Mouse (Mus musculus) liver, embryonic 14.5 days (tissue): ENCODE data around the gene Slc22a8.

Experiments
- CTCF ChIP-seq: IDR thresholded peaks from 2 replicates; pipeline ENCODE4 v1.5.1; 2016; ENCODE audit warnings: antibody characterized with exemption, low read depth, control low read depth
- EP300 ChIP-seq: IDR thresholded peaks from 2 replicates; pipeline ENCODE4 v1.6.1; 2016; ENCODE audit warnings: antibody characterized with exemption, low read depth

DNA sequence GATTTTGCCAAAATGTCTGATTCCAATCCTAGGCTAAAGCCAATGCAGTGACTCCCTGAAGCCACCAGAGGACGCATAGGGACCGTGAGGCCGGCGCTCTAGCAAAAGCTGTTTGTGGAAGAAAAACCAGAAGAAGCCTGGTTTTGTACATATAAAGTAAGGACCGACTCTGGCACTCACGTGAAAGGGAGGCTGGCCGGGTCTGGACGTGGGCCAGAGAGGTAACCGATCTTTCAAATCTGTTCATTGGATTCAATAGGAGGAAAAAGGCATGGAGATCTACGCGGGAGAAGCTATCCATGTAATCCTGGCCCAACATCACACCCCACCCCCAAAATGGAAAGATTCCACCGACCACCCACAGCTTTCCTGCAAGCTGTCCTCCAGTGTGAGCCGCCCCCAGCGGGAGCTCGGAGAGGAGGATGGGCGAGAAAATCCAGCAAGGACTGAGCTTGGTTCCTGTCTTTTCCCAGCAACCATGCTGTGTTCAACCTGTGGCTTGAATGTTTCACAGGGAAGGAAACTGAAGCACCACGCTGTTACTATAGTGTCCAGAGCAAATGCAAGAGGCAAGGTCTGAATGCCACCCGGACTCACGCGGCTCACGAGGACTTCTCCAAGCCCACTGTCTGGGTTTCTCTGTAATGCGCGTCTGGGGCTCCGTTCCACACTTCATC, 12.6 kb upstream of the Slc22a8 start:
- TF ChIP-seq CTCF, result peak; percentile 93
- no peak for TF ChIP-seq EP300
